Mouse (Mus musculus) heart, embryonic 13.5 days (tissue): Measurements from ENCODE around the gene Glis3. TPM values are rescaled to one million over a fixed set of nuclear protein-coding genes. Genes with fewer than 3 reads are reported as not detected.

Experiments
- ATAC-seq: fragments of 200-750 bp; cut with Nextera tagmentation; 2 replicates; pipeline ENCODE4 v1.8.0; 2017; ENCODE audit warnings: moderate TSS enrichment; ENCODE audit not compliant: insufficient number of reproducible peaks, low FRiP score, low TSS enrichment; ENCODE audit errors: extremely low read depth
- H3K27ac ChIP-seq: fragments of 300-500 bp; sonication (generic); replicated peaks from 2 replicates; pipeline ENCODE4 v1.5.1; 2015; ENCODE audit warnings: moderate library complexity, mild to moderate bottlenecking, inconsistent platforms
- H3K27me3 ChIP-seq: fragments of 300-500 bp; sonication (generic); replicated peaks from 2 replicates; pipeline ENCODE4 v1.6.1; 2015; ENCODE audit warnings: mild to moderate bottlenecking, inconsistent platforms
- H3K36me3 ChIP-seq: fragments of 300-500 bp; sonication (generic); 2 replicates; pipeline ENCODE4 v1.6.1; 2015; ENCODE audit warnings: mild to moderate bottlenecking, inconsistent platforms
- H3K4me1 ChIP-seq: fragments of 300-500 bp; sonication (generic); 2 replicates; pipeline ENCODE4 v1.6.1; 2015; ENCODE audit warnings: inconsistent platforms
- H3K4me2 ChIP-seq: fragments of 300-500 bp; sonication (generic); 2 replicates; pipeline ENCODE4 v1.6.1; 2015; ENCODE audit warnings: inconsistent platforms, mild to moderate bottlenecking, moderate library complexity
- H3K4me3 ChIP-seq: fragments of 300-500 bp; sonication (generic); 2 replicates; pipeline ENCODE4 v1.5.1; 2015; ENCODE audit warnings: moderate library complexity, mild to moderate bottlenecking, inconsistent platforms
- H3K9ac ChIP-seq: fragments of 300-500 bp; sonication (generic); 2 replicates; pipeline ENCODE4 v1.6.1; 2015; ENCODE audit warnings: inconsistent platforms, mild to moderate bottlenecking, moderate library complexity
- H3K9me3 ChIP-seq: fragments of 300-500 bp; sonication (generic); 2 replicates; pipeline ENCODE4 v1.6.1; 2016; ENCODE audit warnings: inconsistent platforms
- WGBS: fragments of 180-500 bp; shearing (Covaris S2); methylation state at CpG from one replicate; pipeline ENCODE4 v1.1.7; 2015; ENCODE audit warnings: mixed read lengths; 5-methylcytosine and 5-hydroxymethylcytosine counted together
- polyA plus RNA-seq: library from polyadenylated mRNA; unstranded; fragments of >200 nt; fragmentation: Nextera tagmentation; extraction: Ambion mirVana; gene quantifications from 2 replicates; pipeline ENCODE4 v1.2.1, GENCODE M21; 2015

Glis3 gene
- polyA plus RNA-seq, 1 experiment from 2014 or later = 1.1 TPM

DNA sequence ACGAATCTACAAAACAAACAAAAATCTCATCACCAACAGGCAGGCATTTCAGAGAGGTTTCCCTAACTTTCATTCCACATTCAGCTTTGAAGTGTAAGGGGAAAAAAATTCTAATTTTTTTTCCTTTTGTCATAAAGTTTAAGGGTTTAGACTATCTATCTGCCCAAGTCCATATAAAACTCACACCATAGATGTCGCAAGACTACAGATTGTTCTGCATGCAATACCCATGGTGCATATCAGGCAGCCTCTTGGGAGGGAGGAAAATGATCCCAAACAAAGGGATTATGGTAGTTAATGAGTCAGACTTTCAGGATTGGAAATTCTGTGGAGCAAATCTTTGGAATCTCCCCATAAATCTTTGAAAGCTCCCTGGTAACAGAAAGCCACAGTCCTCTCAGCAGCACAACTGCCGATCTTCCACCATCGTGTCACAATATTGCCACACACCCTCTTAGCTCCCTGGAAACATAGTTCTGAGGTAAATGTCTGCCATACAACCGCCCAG, 302.0 kb downstream of the Glis3 start:
- no peak overlapping the region for H3K4me2 ChIP-seq
- H3K27ac ChIP-seq = no peak overlapping the region
- H3K36me3 ChIP-seq = no peaks in the 10 kb centered on the region
- no peak for ATAC-seq
- no peak overlapping the region for H3K9ac ChIP-seq
- H3K9me3 ChIP-seq = no peaks in the 10 kb centered on the region
- no peak overlapping the region for H3K4me3 ChIP-seq
- WGBS = 87% methylated on average over 5 of the region's 5 CpGs
- no peaks in the 10 kb centered on the region for H3K4me1 ChIP-seq
- no peaks in the 10 kb centered on the region for H3K27me3 ChIP-seq

DNA sequence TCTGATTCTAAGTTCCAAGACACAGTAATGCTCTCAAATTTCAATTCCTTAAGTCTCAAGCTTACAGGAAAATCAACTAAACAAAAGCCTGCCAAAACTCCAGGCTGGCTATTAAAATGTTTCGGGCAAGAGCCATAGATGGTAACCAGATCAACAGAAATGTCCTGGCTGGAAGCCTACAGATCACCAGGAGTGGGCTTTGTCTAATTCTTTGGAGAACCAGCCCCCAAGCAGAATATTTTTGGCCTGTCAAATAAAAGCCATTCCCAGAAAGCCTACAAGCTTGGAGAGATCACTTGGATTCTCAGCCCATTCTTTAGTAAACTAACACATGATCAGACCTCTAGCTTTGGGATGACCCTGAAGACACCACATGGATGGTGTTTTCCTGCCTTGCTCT, 303.5 kb downstream of the Glis3 start:
- 77% methylated on average over 1 of the region's 1 CpGs for WGBS
- Histone ChIP-seq H3K27me3 (no peaks in the 10 kb centered on the region), H3K4me2 (no peak overlapping the region), H3K4me1 (no peaks in the 10 kb centered on the region), H3K9ac (no peak overlapping the region), H3K9me3 (no peaks in the 10 kb centered on the region), H3K36me3 (no peaks in the 10 kb centered on the region), H3K4me3 (no peak overlapping the region), H3K27ac (no peak overlapping the region)
- no peak for ATAC-seq

DNA sequence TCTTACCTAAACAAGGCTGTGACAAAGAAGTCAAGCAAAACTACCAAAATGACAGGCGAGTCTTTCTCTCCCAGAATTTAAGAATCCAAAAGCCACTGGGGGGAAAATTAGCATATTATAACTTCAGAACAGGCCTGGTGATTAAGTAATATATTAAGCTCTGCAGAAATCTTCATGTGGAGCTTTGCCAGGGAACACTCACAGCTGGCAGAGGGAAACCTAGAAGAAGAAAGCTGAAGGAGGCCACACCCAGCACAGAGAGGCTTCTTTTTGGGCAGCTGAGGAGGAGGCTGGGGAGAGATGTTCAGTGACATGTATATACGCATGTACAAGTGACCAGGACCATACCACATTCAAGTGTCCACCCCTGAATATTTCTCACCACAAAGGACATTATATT, 304.1 kb downstream of the Glis3 start:
- ATAC-seq = no peak
- Histone ChIP-seq H3K4me1 (no peaks in the 10 kb centered on the region), H3K27ac (no peak overlapping the region), H3K9ac (no peak overlapping the region), H3K36me3 (no peaks in the 10 kb centered on the region), H3K4me2 (no peak overlapping the region), H3K4me3 (no peak overlapping the region), H3K27me3 (no peaks in the 10 kb centered on the region), H3K9me3 (no peaks in the 10 kb centered on the region)
- 79% methylated on average over 2 of the region's 2 CpGs for WGBS

DNA sequence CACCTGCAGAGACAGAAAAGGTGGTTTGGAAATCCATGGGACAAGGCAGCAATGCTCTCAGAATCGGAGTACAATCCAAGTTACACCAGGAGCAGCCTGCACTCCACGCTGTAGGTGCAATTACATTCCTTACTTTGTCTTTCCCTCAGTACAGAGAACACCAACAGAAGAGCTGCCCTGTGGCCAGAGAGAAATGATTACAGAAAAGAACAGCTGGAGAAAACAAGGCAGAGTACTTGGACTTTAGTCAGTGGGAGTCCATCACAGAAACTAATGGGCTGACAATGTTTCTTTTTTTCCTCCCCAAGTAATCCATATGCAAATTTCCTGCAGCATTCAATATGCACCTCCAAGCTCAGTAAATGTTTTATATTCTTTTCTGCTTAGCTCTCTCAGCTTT, 305.4 kb downstream of the Glis3 start:
- Histone ChIP-seq H3K4me3 (no peak overlapping the region), H3K9ac (no peak overlapping the region), H3K27me3 (no peaks in the 10 kb centered on the region), H3K4me1 (no peaks in the 10 kb centered on the region), H3K27ac (no peak overlapping the region), H3K36me3 (no peaks in the 10 kb centered on the region), H3K9me3 (no peaks in the 10 kb centered on the region), H3K4me2 (no peak overlapping the region)
- ATAC-seq = no peak
- 62% methylated on average over 2 of the region's 2 CpGs for WGBS

- 57% methylated on average over 4 of the region's 4 CpGs for WGBS
- no peak for ATAC-seq
- no peak overlapping the region for H3K4me3 ChIP-seq
Measured at GRCm38 (mm10) chr19:28368215-28368614, 311.7 kb downstream of the Glis3 start.

GRCm38 (mm10) chr19:28367274-28367673, 312.6 kb downstream of the Glis3 start:
- no peak for ATAC-seq
- no peak overlapping the region for H3K27ac ChIP-seq
- H3K27me3 ChIP-seq = no peaks in the 10 kb centered on the region
- H3K4me1 ChIP-seq = no peaks in the 10 kb centered on the region
- 84% methylated on average over 6 of the region's 6 CpGs for WGBS
- H3K9me3 ChIP-seq = no peaks in the 10 kb centered on the region
- no peak overlapping the region for H3K9ac ChIP-seq
- H3K36me3 ChIP-seq = no peaks in the 10 kb centered on the region
- no peak overlapping the region for H3K4me3 ChIP-seq
- H3K4me2 ChIP-seq = no peak overlapping the region

More at GRCm38 (mm10) chr19:28368215-28368614, 311.7 kb downstream of the Glis3 start:
- no peak overlapping the region for H3K4me2 ChIP-seq
- H3K9ac ChIP-seq = no peak overlapping the region
- H3K36me3 ChIP-seq = no peaks in the 10 kb centered on the region
- no peaks in the 10 kb centered on the region for H3K27me3 ChIP-seq
- no peak overlapping the region for H3K27ac ChIP-seq
- no peaks in the 10 kb centered on the region for H3K4me1 ChIP-seq
- H3K9me3 ChIP-seq = no peaks in the 10 kb centered on the region

DNA sequence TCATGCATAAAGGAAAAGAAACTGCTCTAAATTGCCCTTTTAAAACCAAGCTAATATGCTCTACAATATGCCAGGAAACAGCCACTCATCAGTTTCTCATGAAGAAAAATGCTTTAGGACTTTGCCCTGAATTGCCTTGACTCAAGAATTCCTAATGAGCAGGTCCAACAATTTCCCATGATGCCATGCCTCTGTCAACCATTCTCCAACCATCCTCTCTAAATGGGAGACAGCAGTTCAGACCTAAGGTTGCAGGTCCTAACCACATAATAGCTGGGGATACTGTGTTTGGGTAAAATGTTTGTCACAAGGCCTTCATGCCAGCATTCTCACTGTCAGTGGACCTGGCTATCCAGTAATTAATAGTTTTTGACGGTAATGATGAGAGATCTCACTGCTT, 313.1 kb downstream of the Glis3 start:
- H3K4me1 ChIP-seq = no peaks in the 10 kb centered on the region
- WGBS = 86% methylated on average over 1 of the region's 1 CpGs
- H3K9me3 ChIP-seq = no peaks in the 10 kb centered on the region
- no peaks in the 10 kb centered on the region for H3K27me3 ChIP-seq
- no peak overlapping the region for H3K9ac ChIP-seq
- H3K36me3 ChIP-seq = no peaks in the 10 kb centered on the region
- H3K4me2 ChIP-seq = no peak overlapping the region
- ATAC-seq = no peak
- H3K27ac ChIP-seq = no peak overlapping the region
- H3K4me3 ChIP-seq = no peak overlapping the region

DNA sequence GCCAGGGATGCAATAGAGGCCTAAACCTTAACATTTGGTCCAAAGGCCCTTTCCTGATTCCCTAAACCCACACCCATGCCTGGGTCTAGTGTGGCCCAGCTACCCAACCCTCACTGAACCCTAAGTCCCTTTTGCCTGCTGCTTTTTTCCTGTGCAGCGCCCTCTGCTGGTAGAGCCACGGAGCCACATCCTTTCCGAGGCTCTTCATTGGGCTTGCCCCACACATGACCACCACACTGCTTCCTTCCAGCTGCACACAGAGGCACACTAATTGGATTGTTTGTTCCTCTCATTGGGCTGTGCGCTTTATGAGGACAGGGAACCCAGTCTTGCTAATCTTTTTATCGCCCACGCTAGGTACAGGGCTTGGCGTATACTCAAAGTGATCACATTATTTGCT, 314.0 kb downstream of the Glis3 start:
- WGBS = 52% methylated on average over 7 of the region's 7 CpGs
- Histone ChIP-seq H3K4me1 (no peaks in the 10 kb centered on the region), H3K27me3 (no peaks in the 10 kb centered on the region), H3K9ac (no peak overlapping the region), H3K9me3 (no peaks in the 10 kb centered on the region), H3K4me3 (no peak overlapping the region), H3K4me2 (no peak overlapping the region), H3K36me3 (no peaks in the 10 kb centered on the region), H3K27ac (no peak overlapping the region)
- ATAC-seq = no peak

GRCm38 (mm10) chr19:28360884-28361283, 319.0 kb downstream of the Glis3 start:
- Histone ChIP-seq H3K9me3 (no peaks in the 10 kb centered on the region), H3K4me2 (no peak overlapping the region), H3K4me1 (no peaks in the 10 kb centered on the region), H3K4me3 (no peak overlapping the region), H3K36me3 (no peaks in the 10 kb centered on the region), H3K9ac (no peak overlapping the region), H3K27me3 (no peaks in the 10 kb centered on the region), H3K27ac (no peak overlapping the region)
- no peak for ATAC-seq
- 62% methylated on average over 4 of the region's 4 CpGs for WGBS

- Histone ChIP-seq H3K9me3 (no peaks in the 10 kb centered on the region), H3K4me1 (no peaks in the 10 kb centered on the region), H3K27me3 (no peaks in the 10 kb centered on the region), H3K27ac (no peak overlapping the region), H3K4me2 (no peak overlapping the region), H3K36me3 (no peaks in the 10 kb centered on the region), H3K4me3 (no peak overlapping the region), H3K9ac (no peak overlapping the region)
- no peak for ATAC-seq
- WGBS = 84% methylated on average over 9 of the region's 9 CpGs
Measured at GRCm38 (mm10) chr19:28357595-28357994, 322.3 kb downstream of the Glis3 start.

DNA sequence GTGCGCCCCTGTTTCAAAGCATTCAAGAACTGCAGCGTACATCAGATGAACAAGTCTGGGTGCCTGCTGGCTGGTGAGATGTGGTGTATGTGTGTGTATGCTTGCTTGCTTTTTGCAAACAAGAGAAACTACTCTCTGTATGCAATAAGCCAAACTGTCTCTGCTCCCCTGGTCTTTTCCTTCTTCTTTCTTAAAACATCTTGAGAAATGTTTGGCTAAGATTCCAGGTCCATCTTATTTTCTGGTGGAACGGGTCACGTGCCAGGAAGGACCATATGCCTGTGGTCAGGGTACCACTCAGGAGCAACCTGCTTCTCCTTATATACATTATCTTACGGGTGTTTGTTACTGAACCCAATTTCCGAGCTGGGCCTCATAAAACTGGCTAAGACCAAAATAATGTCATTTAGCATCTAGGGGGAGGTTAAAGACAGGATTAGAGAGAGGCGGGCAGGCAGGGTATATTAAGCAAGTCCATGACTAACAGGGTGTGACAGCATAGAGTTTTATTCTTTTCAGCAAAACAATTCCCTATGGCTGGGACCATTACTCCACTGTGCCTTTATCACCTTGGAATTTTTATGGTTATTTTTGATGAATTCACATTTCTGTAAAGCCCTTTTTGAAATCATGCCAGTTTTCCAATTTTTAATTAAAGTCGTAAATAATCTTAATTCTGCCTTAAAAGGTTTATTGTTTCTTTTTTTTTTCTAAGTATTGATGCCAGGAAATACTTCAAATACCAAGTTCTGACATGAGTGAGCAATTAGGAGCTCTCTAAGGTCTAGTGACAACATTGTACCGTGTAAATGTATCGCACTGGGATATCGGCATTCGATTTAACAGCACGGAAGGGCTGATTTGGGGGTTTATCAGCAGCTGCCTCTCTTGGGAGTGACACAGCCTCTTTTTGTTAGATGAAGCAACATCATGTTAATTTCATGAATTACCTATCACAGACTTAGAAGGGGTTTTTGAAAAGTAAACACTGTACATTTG, 328.5 kb downstream of the Glis3 start:
- Histone ChIP-seq H3K9ac (no peak overlapping the region), H3K27me3 (no peaks in the 10 kb centered on the region), H3K4me3 (no peak overlapping the region), H3K36me3 (no peaks in the 10 kb centered on the region), H3K9me3 (no peaks in the 10 kb centered on the region), H3K27ac (no peak overlapping the region), H3K4me1 (no peaks in the 10 kb centered on the region), H3K4me2 (no peak overlapping the region)
- 79% methylated on average over 13 of the region's 13 CpGs for WGBS
- no peak for ATAC-seq
